Mouse (Mus musculus) testis, adult 2 months (tissue): ENCODE data around the gene Ston1.

Source experiments
- CTCF ChIP-seq: fragments of 200-500 bp; IDR thresholded peaks from 2 replicates; pipeline ENCODE4 v1.5.1; 2012; ENCODE audit warnings: low read depth, mild to moderate bottlenecking, inconsistent platforms, low read length, moderate library complexity; ENCODE audit not compliant: control insufficient read depth, insufficient read depth, insufficient replicate concordance
- POLR2A ChIP-seq: fragments of 200-500 bp; IDR thresholded peaks from 2 replicates; pipeline ENCODE4 v1.6.1; 2012; ENCODE audit warnings: low read depth, mild to moderate bottlenecking, inconsistent platforms, low read length, moderate library complexity; ENCODE audit not compliant: control insufficient read depth

DNA sequence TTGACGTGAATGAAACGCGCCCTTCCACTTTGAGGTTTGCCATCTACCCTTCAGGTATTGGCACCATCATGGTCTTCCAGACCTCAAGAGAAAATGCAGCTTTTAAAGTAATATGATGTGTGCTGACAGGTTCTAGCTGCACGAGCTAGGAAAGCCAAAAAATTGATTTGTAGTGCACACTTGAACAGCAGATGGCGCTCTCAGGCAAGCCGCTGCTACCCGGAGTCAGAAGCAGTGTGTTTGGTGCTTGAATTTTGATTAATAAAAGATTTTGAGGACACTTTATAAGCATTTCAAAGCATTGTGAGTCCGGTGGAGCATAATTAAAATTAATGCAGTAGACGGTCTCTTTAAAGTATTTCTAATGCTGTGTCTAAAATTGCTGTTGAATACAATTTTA, 54.5 kb downstream of the Ston1 start:
- TF ChIP-seq CTCF: peak; percentile 69; the same call in 1 of the 2 replicates
- no peak for TF ChIP-seq POLR2A
